Mouse (Mus musculus): ENCODE measurements around the gene Ifrd2.

The Ifrd2 gene

GRCm38 (mm10) chr9:107586974-107587832 lies at the start of gene Ifrd2:
Gene Ifrd2 (plus strand): TSS chr9:107587642.
- in situ Hi-C loops (cut with MboI; ENCODE audit: low sequenced_read_pairs): no loop called here

- in situ Hi-C loops (cut with MboI; ENCODE audit: low sequenced_read_pairs): no loop called here
Measured at GRCm38 (mm10) chr9:107538231-107538630, 49.2 kb upstream of the Ifrd2 start.

- in situ Hi-C loops (cut with MboI; ENCODE audit: low sequenced_read_pairs): no loop called here
Measured at GRCm38 (mm10) chr9:107538711-107539110, 48.7 kb upstream of the Ifrd2 start.

- in situ Hi-C loops (cut with MboI; ENCODE audit: low sequenced_read_pairs): no loop called here
Measured at GRCm38 (mm10) chr9:107539940-107540339, 47.5 kb upstream of the Ifrd2 start.

- in situ Hi-C loops (cut with MboI; ENCODE audit: low sequenced_read_pairs): no loop called here
Measured at GRCm38 (mm10) chr9:107540420-107540819, 47.0 kb upstream of the Ifrd2 start.

- in situ Hi-C loops (cut with MboI; ENCODE audit: low sequenced_read_pairs): no loop called here
Measured at GRCm38 (mm10) chr9:107541005-107541404, 46.4 kb upstream of the Ifrd2 start.

GRCm38 (mm10) chr9:107541474-107542351 lies 45.7 kb upstream of the Ifrd2 start, which contains the start of the genes Cyb561d2 and Nprl2:
Gene Cyb561d2 (minus strand): TSS chr9:107542193.
Gene Nprl2 (plus strand): TSS chr9:107542226.
- in situ Hi-C loops (cut with MboI; ENCODE audit: low sequenced_read_pairs): no loop called here

GRCm38 (mm10) chr9:107542352-107542686 lies 45.1 kb upstream of the Ifrd2 start:
- in situ Hi-C loops (cut with MboI; ENCODE audit: low sequenced_read_pairs): no loop called here

GRCm38 (mm10) chr9:107542721-107543120 lies 44.7 kb upstream of the Ifrd2 start:
- in situ Hi-C loops (cut with MboI; ENCODE audit: low sequenced_read_pairs): no loop called here

GRCm38 (mm10) chr9:107543299-107543698 lies 44.1 kb upstream of the Ifrd2 start:
- in situ Hi-C loops (cut with MboI; ENCODE audit: low sequenced_read_pairs): no loop called here

- in situ Hi-C loops (cut with MboI; ENCODE audit: low sequenced_read_pairs): no loop called here
Measured at GRCm38 (mm10) chr9:107544196-107544700, 43.2 kb upstream of the Ifrd2 start.

- in situ Hi-C loops (cut with MboI; ENCODE audit: low sequenced_read_pairs): no loop called here
Measured at GRCm38 (mm10) chr9:107544729-107545128, 42.7 kb upstream of the Ifrd2 start.

- in situ Hi-C loops (cut with MboI; ENCODE audit: low sequenced_read_pairs): no loop called here
Measured at GRCm38 (mm10) chr9:107545199-107545598, 42.2 kb upstream of the Ifrd2 start.

GRCm38 (mm10) chr9:107545602-107546001 lies 41.8 kb upstream of the Ifrd2 start:
- in situ Hi-C loops (cut with MboI; ENCODE audit: low sequenced_read_pairs): no loop called here

- in situ Hi-C loops (cut with MboI; ENCODE audit: low sequenced_read_pairs): no loop called here
Measured at GRCm38 (mm10) chr9:107547026-107547425, 40.4 kb upstream of the Ifrd2 start, which contains the start of gene Zmynd10. Gene Zmynd10 (plus strand): TSS chr9:107547298.

- in situ Hi-C loops (cut with MboI; ENCODE audit: low sequenced_read_pairs): no loop called here
Measured at GRCm38 (mm10) chr9:107547957-107548356, 39.5 kb upstream of the Ifrd2 start.

- in situ Hi-C loops (cut with MboI; ENCODE audit: low sequenced_read_pairs): no loop called here
Measured at GRCm38 (mm10) chr9:107548820-107549219, 38.6 kb upstream of the Ifrd2 start.

GRCm38 (mm10) chr9:107549297-107550074 lies 38.0 kb upstream of the Ifrd2 start:
- in situ Hi-C loops (cut with MboI; ENCODE audit: low sequenced_read_pairs): no loop called here

- in situ Hi-C loops (cut with MboI; ENCODE audit: low sequenced_read_pairs): no loop called here
Measured at GRCm38 (mm10) chr9:107550491-107551116, 36.8 kb upstream of the Ifrd2 start.

Data from CH12F3 (cell line).